Mouse (Mus musculus) right cerebral cortex, postnatal 10 days (tissue): ENCODE data around the gene Ppp1r13b.

Experiments used
- DNase-seq, 2 experiments: peaks; one replicate each; pipeline ENCODE4 v3.0.0; 2021; ENCODE audit warnings: low spot score in 2 of 2

The Ppp1r13b gene

GRCm38 (mm10) chr12:111794102-111794501 is 113.8 kb downstream of the Ppp1r13b start:
- no peak for DNase-seq

- DNase-seq: no peak
Observed at GRCm38 (mm10) chr12:111791474-111792104, 116.3 kb downstream of the Ppp1r13b start.

- DNase-seq: no peak
Observed at GRCm38 (mm10) chr12:111790631-111791030, 117.3 kb downstream of the Ppp1r13b start.

- no peak for DNase-seq
Observed at GRCm38 (mm10) chr12:111790090-111790489, 117.8 kb downstream of the Ppp1r13b start.

GRCm38 (mm10) chr12:111787015-111787414 is 120.9 kb downstream of the Ppp1r13b start:
- DNase-seq: no peak

- no peak for DNase-seq
Observed at GRCm38 (mm10) chr12:111785174-111785573, 122.7 kb downstream of the Ppp1r13b start.

GRCm38 (mm10) chr12:111779544-111779943 is 128.4 kb downstream of the Ppp1r13b start:
- no peak for DNase-seq
